Mouse (Mus musculus): Measurements from ENCODE around the gene Asb10. TPM values are rescaled to one million over a fixed set of nuclear protein-coding genes. Genes with fewer than 3 reads are reported as not detected.

Gene Asb10
- total and polyA plus RNA-seq, 3 experiments, result 0.12 to 0.32 TPM; not detected in 1

GRCm38 (mm10) chr5:24553621-24554244 is 13.0 kb upstream of the Asb10 start:
- Histone ChIP-seq H3K9me3 (replicated peaks; ENCODE audit: insufficient read depth, low read length) (no peaks in the 10 kb centered on the region), H3K27ac (ENCODE audit: control insufficient read depth, low read depth, low read length) (no peak overlapping the region), H3K4me3 (ENCODE audit: control insufficient read depth in 1 of 2, insufficient read depth in 1 of 2, low read depth in 2 of 2, low read length in 2 of 2) (no peak overlapping the region), H3K4me1 (ENCODE audit: control insufficient read depth in 1 of 2, insufficient read depth in 2 of 2, low read length in 2 of 2) (no peaks in the 10 kb centered on the region), H3K27me3 (ENCODE audit: control insufficient read depth in 1 of 2, insufficient read depth in 2 of 2, low read length in 2 of 2) (peaks cover 14 to 23% of the 10 kb centered on the region in 2 experiments), H3K79me2 (ENCODE audit: control insufficient read depth, insufficient read depth, low read length, poor library complexity) (no peaks in the 10 kb centered on the region), H3K36me3 (ENCODE audit: control insufficient read depth in 1 of 2, insufficient read depth in 2 of 2, low read length in 2 of 2) (no peaks in the 10 kb centered on the region), H3K9ac (ENCODE audit: control insufficient read depth, low read depth, low read length, poor library complexity, severe bottlenecking) (no peak overlapping the region)
- no peak for TF ChIP-seq EP300 (IDR thresholded peaks at IDR 0.05; ENCODE audit: low read depth in 1 of 2, low read length in 2 of 2)
- TF ChIP-seq MAZ (IDR thresholded peaks at IDR 0.05; ENCODE audit: low read depth, low read length), result no peak
- no peak for TF ChIP-seq GABPA (IDR thresholded peaks at IDR 0.05; ENCODE audit: low read depth, low read length)
- no peak for TF ChIP-seq CTCF (IDR thresholded peaks at IDR 0.05 in 2 of 3, conservative IDR thresholded peaks at IDR 0.05 in 1 of 3; ENCODE audit: control insufficient read depth in 1 of 3, insufficient read depth in 1 of 3, low read depth in 2 of 3, low read length in 3 of 3, poor library complexity in 1 of 3, severe bottlenecking in 1 of 3)
- no peak for TF ChIP-seq CHD2 (IDR thresholded peaks at IDR 0.05; ENCODE audit: low read length)
- TF ChIP-seq BHLHE40 (IDR thresholded peaks at IDR 0.05; ENCODE audit: borderline replicate concordance, low read depth, low read length), result no peak
- no peak for DNase-seq (ENCODE audit: low read depth, low spot score)

GRCm38 (mm10) chr5:24551317-24551688 is 10.5 kb upstream of the Asb10 start:
- Histone ChIP-seq H3K9me3 (replicated peaks; ENCODE audit: insufficient read depth, low read length) (no peaks in the 10 kb centered on the region), H3K79me2 (ENCODE audit: control insufficient read depth, insufficient read depth, low read length, poor library complexity) (no peaks in the 10 kb centered on the region), H3K4me3 (ENCODE audit: control insufficient read depth in 1 of 2, insufficient read depth in 1 of 2, low read depth in 2 of 2, low read length in 2 of 2) (no peak overlapping the region), H3K4me1 (ENCODE audit: control insufficient read depth in 1 of 2, insufficient read depth in 2 of 2, low read length in 2 of 2) (no peaks in the 10 kb centered on the region), H3K27ac (ENCODE audit: control insufficient read depth, low read depth, low read length) (no peak overlapping the region), H3K9ac (ENCODE audit: control insufficient read depth, low read depth, low read length, poor library complexity, severe bottlenecking) (no peak overlapping the region), H3K27me3 (ENCODE audit: control insufficient read depth in 1 of 2, insufficient read depth in 2 of 2, low read length in 2 of 2) (peaks cover 9 to 23% of the 10 kb centered on the region in 2 experiments), H3K36me3 (ENCODE audit: control insufficient read depth in 1 of 2, insufficient read depth in 2 of 2, low read length in 2 of 2) (no peaks in the 10 kb centered on the region)
- TF ChIP-seq MXI1 (IDR thresholded peaks at IDR 0.05; ENCODE audit: low read depth, low read length) (no peak), ETS1 (IDR thresholded peaks at IDR 0.05; ENCODE audit: low read depth, low read length) (no peak), KAT2A (conservative IDR thresholded peaks at IDR 0.05; ENCODE audit: low read depth, low read length) (no peak), SMC3 (IDR thresholded peaks at IDR 0.05; ENCODE audit: low read depth, low read length) (no peak), CHD1 (IDR thresholded peaks at IDR 0.05; ENCODE audit: low read depth, low read length) (no peak), EP300 (IDR thresholded peaks at IDR 0.05; ENCODE audit: low read depth in 1 of 2, low read length in 2 of 2) (no peak), USF1 (IDR thresholded peaks at IDR 0.05; ENCODE audit: low read depth, low read length) (no peak), MAFK (IDR thresholded peaks at IDR 0.05; ENCODE audit: borderline replicate concordance, low read depth, low read length) (no peak), MYB (IDR thresholded peaks at IDR 0.05; ENCODE audit: low read depth, low read length) (no peak), POLR2AphosphoS5 (IDR thresholded peaks at IDR 0.05; ENCODE audit: borderline replicate concordance, low read depth, low read length) (no peak), GATA1 (IDR thresholded peaks at IDR 0.05; ENCODE audit: low read depth, low read length) (no peak), SIN3A (IDR thresholded peaks at IDR 0.05; ENCODE audit: low read length) (no peak), HCFC1 (IDR thresholded peaks at IDR 0.05; ENCODE audit: low read depth, low read length) (no peak), ZNF384 (IDR thresholded peaks at IDR 0.05; ENCODE audit: low read depth, low read length) (no peak)
- no peak for DNase-seq (ENCODE audit: low read depth, low spot score)
